Mouse (Mus musculus) B cell, adult 2 months (primary cell): ENCODE measurements around the gene Mrgbp.
A peak's percentile ranks its signal among the peaks of the same experiment; 100 is the strongest.

Experiments used
- DNase-seq, 2 experiments: peaks; one replicate each; pipeline ENCODE4 v3.0.0; 2022

Gene Mrgbp

GRCm38 (mm10) chr2:180581002-180581401 is at the start of gene Mrgbp:
TSS of gene Mrgbp (plus strand) at chr2:180581304.
- no peak for DNase-seq

GRCm38 (mm10) chr2:180531671-180532385 is 49.3 kb upstream of the Mrgbp start:
- DNase-seq, result no peak

- DNase-seq, result no peak
These were observed 48.6 kb upstream of the Mrgbp start for GRCm38 (mm10) chr2:180532386-180532995.

- DNase-seq, result no peak
These were observed 47.9 kb upstream of the Mrgbp start for GRCm38 (mm10) chr2:180533237-180533636.

GRCm38 (mm10) chr2:180543675-180544074 is 37.4 kb upstream of the Mrgbp start:
- DNase-seq, result no peak

- DNase-seq, result no peak
These were observed 36.1 kb upstream of the Mrgbp start for GRCm38 (mm10) chr2:180545046-180545445.

GRCm38 (mm10) chr2:180547384-180548106 is 33.6 kb upstream of the Mrgbp start:
- DNase-seq, result no peak

- no peak for DNase-seq
These were observed 28.8 kb upstream of the Mrgbp start for GRCm38 (mm10) chr2:180552340-180552739.

GRCm38 (mm10) chr2:180555219-180555618 is 25.9 kb upstream of the Mrgbp start:
- DNase-seq, result no peak

GRCm38 (mm10) chr2:180556470-180556869 is 24.6 kb upstream of the Mrgbp start:
- DNase-seq, result no peak

- DNase-seq, result peak; percentile 37 to 43
These were observed 20.9 kb upstream of the Mrgbp start for GRCm38 (mm10) chr2:180560245-180560644.

- DNase-seq, result no peak
These were observed 19.0 kb upstream of the Mrgbp start for GRCm38 (mm10) chr2:180562146-180562545.

GRCm38 (mm10) chr2:180563296-180563695 is 17.8 kb upstream of the Mrgbp start:
- no peak for DNase-seq

GRCm38 (mm10) chr2:180563841-180564240 is 17.3 kb upstream of the Mrgbp start:
- no peak for DNase-seq

GRCm38 (mm10) chr2:180566240-180566913 is 14.7 kb upstream of the Mrgbp start:
- peak; percentile 78 to 80 for DNase-seq

- DNase-seq, result no peak
These were observed 12.0 kb upstream of the Mrgbp start for GRCm38 (mm10) chr2:180569028-180569643.

GRCm38 (mm10) chr2:180576482-180576881 is 4.6 kb upstream of the Mrgbp start:
- no peak for DNase-seq

- peak; percentile 83 for DNase-seq
These were observed 2.4 kb upstream of the Mrgbp start for GRCm38 (mm10) chr2:180578686-180579085.

- peak; percentile 97 to 98 for DNase-seq
These were observed 1.5 kb downstream of the Mrgbp start for GRCm38 (mm10) chr2:180582481-180583153.

GRCm38 (mm10) chr2:180583154-180583507 is 2.0 kb downstream of the Mrgbp start:
- DNase-seq, result peak; percentile 36 to 43

GRCm38 (mm10) chr2:180588736-180589122 is 7.6 kb downstream of the Mrgbp start:
- DNase-seq, result peak in 1 of 2 experiments; percentile 59

GRCm38 (mm10) chr2:180589123-180589831 is 8.2 kb downstream of the Mrgbp start, which contains the start of gene Ogfr:
TSS of gene Ogfr (plus strand) at chr2:180589245.
- DNase-seq, result peak; percentile 89 to 91
